Mouse (Mus musculus) embryonic stem cell, embryonic (primary cell): ENCODE results near the gene Pole2.

ENCODE experiments used
- CTCF ChIA-PET, 4 experiments: fragments of 300-600 bp in 2 of 4; fragments of 350-600 bp in 2 of 4; sonication (Branson Sonifier 250); formaldehyde crosslinking; loops; one replicate each; lab custom pipeline; 2022; ENCODE audit warnings: inconsistent platforms in 2 of 4; lab: Charles Lee
- POLR2A ChIA-PET, 4 experiments: fragments of 300-600 bp in 2 of 4; fragments of 350-600 bp in 2 of 4; sonication (Branson Sonifier 250); formaldehyde crosslinking; loops; one replicate each; lab custom pipeline; 2022; ENCODE audit warnings: antibody characterized with exemption in 4 of 4, inconsistent platforms in 1 of 4; lab: Charles Lee

Pole2 gene

GRCm38 (mm10) chr12:69216587-69216986 is 11.4 kb downstream of the Pole2 start:
- CTCF ChIA-PET, result no interaction called here
- POLR2A ChIA-PET, result interaction anchor here in 1 of 4 experiments (4.9 kb wide), 1 partner anchor 9 kb away, joined by 35 read pairs; the partner anchor contains the start of gene Pole2

DNA sequence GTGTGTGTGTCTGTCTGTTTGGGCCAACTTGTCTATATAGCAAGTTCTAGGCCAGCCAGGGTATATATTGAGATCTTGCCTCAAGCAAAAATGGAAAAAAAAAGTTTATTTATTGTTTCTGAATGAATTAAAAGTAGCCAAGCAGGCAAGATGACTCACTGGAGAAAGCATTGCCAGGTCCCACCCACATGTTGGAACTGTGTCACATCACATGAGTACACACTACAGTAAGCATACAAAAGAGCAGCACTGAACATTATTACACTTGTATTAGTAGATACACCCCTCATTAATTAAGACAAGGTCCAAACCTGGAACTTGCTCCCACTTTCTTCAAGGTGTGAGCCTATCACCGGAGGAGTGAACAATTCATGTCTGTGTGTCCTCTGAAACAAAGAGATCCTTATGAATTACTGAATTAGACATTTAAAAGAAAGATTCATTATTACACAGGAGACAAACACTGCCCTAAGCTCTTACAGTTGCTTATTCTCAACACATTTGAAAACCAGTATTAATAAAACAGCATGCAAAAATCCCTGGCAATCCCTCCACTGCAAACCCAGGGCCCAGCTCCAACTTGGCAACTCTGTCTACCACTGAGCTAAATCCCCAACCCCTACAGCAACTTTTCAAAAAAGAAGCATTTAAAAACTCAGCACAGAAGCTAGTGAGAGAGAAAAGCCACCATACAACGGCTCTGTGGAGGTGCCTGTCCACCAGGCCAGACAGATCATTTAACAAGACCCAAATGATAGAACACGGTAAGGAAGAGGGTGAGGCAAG is 12.8 kb downstream of the Pole2 start:
- ChIA-PET CTCF (interaction anchor here in 2 of 4 experiments (1.3 to 1.8 kb wide), 2 partner anchors 11 to 12 kb away, joined by 3 to 8 read pairs; partner anchors contain the start of gene Gm49384 (in 1 of the 2)), POLR2A (interaction anchor here in 2 of 4 experiments (0.6 to 4.9 kb wide), 4 partner anchors 11 to 117 kb away, joined by 3 to 35 read pairs (median 4); partner anchors contain the start of gene Pole2 (in 1 of the 2))

DNA sequence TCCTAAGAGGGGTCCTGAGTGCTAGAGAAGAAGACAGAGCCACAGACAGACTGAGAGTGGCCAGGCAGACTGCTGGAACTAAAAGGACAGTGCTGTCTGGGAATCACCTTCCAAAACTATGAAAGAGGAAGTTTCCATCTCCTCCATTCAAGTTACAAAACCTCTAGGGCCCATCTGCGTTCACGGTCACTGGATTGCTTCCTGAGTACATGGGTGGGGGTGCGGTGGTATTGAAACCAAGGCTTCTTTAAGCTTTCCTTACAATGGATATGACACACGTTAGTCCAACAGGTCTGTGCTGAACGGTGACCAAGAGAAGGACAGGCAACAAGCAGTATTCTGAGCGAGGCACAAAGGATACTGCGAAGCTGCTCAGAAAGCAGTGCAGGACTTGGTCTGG is 13.6 kb downstream of the Pole2 start:
- POLR2A ChIA-PET, result interaction anchor here in 3 of 4 experiments (0.6 to 4.9 kb wide), 5 partner anchors 11 to 515 kb away, joined by 3 to 35 read pairs (median 3); partner anchors contain the start of gene Pole2 (in 1 of the 3)
- CTCF ChIA-PET, result interaction anchor here (0.6 to 1.8 kb wide), 8 partner anchors 9 to 480 kb away, joined by 3 to 8 read pairs (median 4); partner anchors contain the start of gene Gm49384 (in 1 of the 4)

- POLR2A ChIA-PET, result interaction anchor here in 2 of 4 experiments (0.6 to 4.9 kb wide), 5 partner anchors 12 to 29 kb away, joined by 3 to 35 read pairs (median 3); partner anchors contain the start of genes Mgat2 (in 1 of the 2), Pole2 (in 1 of the 2) and Rpl36al (in 1 of the 2)
Observed at GRCm38 (mm10) chr12:69213186-69213777, 14.7 kb downstream of the Pole2 start.

GRCm38 (mm10) chr12:69211057-69211456 is 16.9 kb downstream of the Pole2 start:
- POLR2A ChIA-PET, result interaction anchor here in 3 of 4 experiments (0.6 to 2.2 kb wide), 26 partner anchors 9 to 856 kb away, joined by 3 to 15 read pairs (median 5); partner anchors contain the start of genes Rps29 (in 2 of the 3), Dnaaf2 (in 1 of the 3), Gm49383 (in 1 of the 3) and Lrr1 (in 1 of the 3)
- CTCF ChIA-PET, result interaction anchor here (0.5 to 2.4 kb wide), 8 partner anchors 14 to 930 kb away, joined by 3 to 7 read pairs (median 4); partner anchors contain the start of gene Gm49383 (in 1 of the 4)

More at GRCm38 (mm10) chr12:69213186-69213777, 14.7 kb downstream of the Pole2 start:
- CTCF ChIA-PET, result interaction anchor here (0.6 to 1.8 kb wide), 11 partner anchors 10 to 481 kb away, joined by 3 to 8 read pairs (median 3); partner anchors contain the start of gene Pole2 (in 1 of the 4)

GRCm38 (mm10) chr12:69210056-69210979 is 17.7 kb downstream of the Pole2 start:
- ChIA-PET CTCF (interaction anchor here (0.5 to 2.4 kb wide), 12 partner anchors 13 to 149 kb away, joined by 3 to 24 read pairs (median 3); partner anchors contain the start of genes Gm49383 (in 1 of the 4) and Lrr1 (in 1 of the 4)), POLR2A (interaction anchor here in 3 of 4 experiments (0.6 to 2.2 kb wide), 34 partner anchors 9 to 372 kb away, joined by 3 to 15 read pairs (median 4); partner anchors contain the start of genes Lrr1 (in 3 of the 3), Gm49383 (in 2 of the 3), Pole2 (in 2 of the 3) and Dnaaf2 (in 1 of the 3))

DNA sequence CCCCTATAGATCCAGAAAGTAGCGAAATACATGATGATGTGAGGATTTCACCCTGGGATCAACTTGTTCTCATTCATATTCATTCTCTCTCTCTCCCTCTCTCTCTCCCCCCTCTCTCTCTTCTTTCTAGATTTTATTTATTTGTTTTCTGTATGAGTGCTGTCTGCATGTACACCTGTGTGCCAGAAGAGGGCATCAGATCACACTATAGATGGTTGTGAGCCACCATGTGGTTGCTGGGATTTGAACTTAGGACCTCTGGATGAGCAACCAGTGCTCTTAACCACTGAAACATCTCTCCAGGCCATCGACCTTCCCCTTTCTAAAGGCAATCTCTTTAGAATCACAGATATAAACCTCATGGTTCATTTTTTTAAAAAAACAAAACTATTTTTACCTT is 19.5 kb downstream of the Pole2 start:
- ChIA-PET CTCF (no interaction called here), POLR2A (interaction anchor here in 1 of 4 experiments (1.2 to 1.3 kb wide), 2 partner anchors 12 to 20 kb away, joined by 4 to 6 read pairs; partner anchors contain the start of gene Gm49383)

DNA sequence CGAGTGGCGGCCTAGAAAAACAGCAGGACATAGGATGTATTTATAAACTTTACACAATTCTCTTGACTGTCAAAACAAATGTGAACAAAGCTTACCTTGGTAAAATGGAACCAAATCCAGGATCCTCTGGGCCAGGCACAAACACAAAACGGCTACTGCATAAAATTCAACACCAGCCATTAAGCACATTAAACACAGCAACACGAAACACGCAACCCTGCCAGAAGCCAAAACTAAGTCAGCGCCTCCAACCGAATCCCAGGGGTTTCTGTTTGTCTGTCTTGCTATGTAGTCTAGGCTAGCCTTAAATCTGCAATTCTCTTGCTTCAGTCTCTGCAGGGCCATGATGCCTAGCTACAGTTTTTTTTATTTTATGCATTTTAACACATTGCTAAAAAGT is 20.1 kb downstream of the Pole2 start:
- ChIA-PET POLR2A (interaction anchor here in 2 of 4 experiments (0.9 to 1.3 kb wide), 4 partner anchors 11 to 49 kb away, joined by 3 to 6 read pairs (median 4); partner anchors contain the start of genes Gm49383 (in 2 of the 2) and Rps29 (in 1 of the 2)), CTCF (interaction anchor here in 1 of 4 experiments (0.6 kb wide), 1 partner anchor 658 kb away, joined by 3 read pairs; no protein-coding TSS in a partner anchor)

DNA sequence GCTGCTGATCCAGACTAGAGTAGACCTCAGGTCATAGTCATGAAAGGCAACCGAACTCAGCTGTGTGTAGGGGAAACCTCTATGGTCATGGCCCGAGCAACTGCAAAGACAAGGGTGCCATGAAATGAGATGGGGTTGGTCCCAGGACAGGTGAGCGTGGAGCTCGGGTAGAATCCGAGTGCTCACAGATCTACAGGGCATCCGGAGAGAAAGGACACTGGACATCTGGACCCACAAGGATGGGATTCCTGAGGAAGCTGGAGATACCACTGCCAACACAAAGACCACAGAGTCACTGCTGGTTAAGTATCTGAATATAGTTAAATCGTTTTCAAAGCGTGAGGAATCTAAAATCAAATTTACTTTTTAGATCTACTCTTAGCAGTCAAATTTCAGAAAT is 20.6 kb downstream of the Pole2 start:
- CTCF ChIA-PET, result interaction anchor here in 1 of 4 experiments (0.6 kb wide), 1 partner anchor 659 kb away, joined by 3 read pairs; no protein-coding TSS in a partner anchor
- POLR2A ChIA-PET, result interaction anchor here in 2 of 4 experiments (0.9 to 1.3 kb wide), 5 partner anchors 10 to 48 kb away, joined by 3 to 6 read pairs (median 3); partner anchors contain the start of genes Gm49383 (in 2 of the 2), Mgat2 (in 1 of the 2) and Rps29 (in 1 of the 2)

- CTCF ChIA-PET, result interaction anchor here in 2 of 4 experiments (0.6 to 0.7 kb wide), 3 partner anchors 10 to 73 kb away, joined by 3 read pairs; no protein-coding TSS in a partner anchor
- POLR2A ChIA-PET, result interaction anchor here in 2 of 4 experiments (0.6 to 1.0 kb wide), 5 partner anchors 9 to 212 kb away, joined by 3 to 5 read pairs (median 4); partner anchors contain the start of gene Rps29 (in 1 of the 2)
Observed at GRCm38 (mm10) chr12:69204052-69204833, 23.8 kb downstream of the Pole2 start, which contains the start of gene Gm49384. TSS of gene Gm49384 (minus strand) at chr12:69204267.

GRCm38 (mm10) chr12:69198985-69199384 is 29.0 kb downstream of the Pole2 start:
- ChIA-PET CTCF (interaction anchor here in 1 of 4 experiments (0.6 kb wide), 1 partner anchor 173 kb away, joined by 3 read pairs; the partner anchor contains the start of gene Arf6), POLR2A (interaction anchor here in 2 of 4 experiments (1.2 to 4.8 kb wide), 7 partner anchors 11 to 41 kb away, joined by 3 to 32 read pairs (median 15); partner anchors contain the start of genes Mgat2 (in 2 of the 2), Lrr1 (in 1 of the 2), Pole2 (in 1 of the 2) and Rpl36al (in 1 of the 2))

DNA sequence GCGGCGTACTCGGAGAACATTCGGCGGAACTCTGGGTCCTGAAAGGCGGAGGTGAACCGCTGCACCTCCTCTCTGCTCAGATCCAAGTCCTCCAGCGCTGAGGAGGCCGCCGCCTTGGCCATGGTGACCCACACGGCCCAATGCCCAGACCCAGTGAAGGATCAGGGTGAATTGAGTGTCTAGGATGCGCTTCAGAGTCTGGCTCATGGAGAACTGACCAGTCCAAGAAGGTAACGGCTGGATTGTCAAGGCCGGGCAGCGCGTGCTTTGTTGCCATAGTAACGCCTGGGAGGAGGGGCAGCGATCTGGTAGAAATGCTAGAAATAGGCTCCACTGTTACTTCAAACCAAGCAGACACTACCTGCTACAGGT is 29.8 kb downstream of the Pole2 start, which contains the start of gene Dnaaf2:
TSS of gene Dnaaf2 (minus strand) at position 266 of the 372 bp plus-strand sequence.
- ChIA-PET CTCF (interaction anchor here in 1 of 4 experiments (1.5 kb wide), 1 partner anchor 14 kb away, joined by 6 read pairs; the partner anchor contains the start of genes Mgat2 and Rpl36al), POLR2A (interaction anchor here in 3 of 4 experiments (1.2 to 4.8 kb wide), 12 partner anchors 9 to 101 kb away, joined by 3 to 32 read pairs (median 6); partner anchors contain the start of genes Mgat2 (in 2 of the 3), Rps29 (in 2 of the 3), Lrr1 (in 1 of the 3) and Rpl36al (in 1 of the 3))

DNA sequence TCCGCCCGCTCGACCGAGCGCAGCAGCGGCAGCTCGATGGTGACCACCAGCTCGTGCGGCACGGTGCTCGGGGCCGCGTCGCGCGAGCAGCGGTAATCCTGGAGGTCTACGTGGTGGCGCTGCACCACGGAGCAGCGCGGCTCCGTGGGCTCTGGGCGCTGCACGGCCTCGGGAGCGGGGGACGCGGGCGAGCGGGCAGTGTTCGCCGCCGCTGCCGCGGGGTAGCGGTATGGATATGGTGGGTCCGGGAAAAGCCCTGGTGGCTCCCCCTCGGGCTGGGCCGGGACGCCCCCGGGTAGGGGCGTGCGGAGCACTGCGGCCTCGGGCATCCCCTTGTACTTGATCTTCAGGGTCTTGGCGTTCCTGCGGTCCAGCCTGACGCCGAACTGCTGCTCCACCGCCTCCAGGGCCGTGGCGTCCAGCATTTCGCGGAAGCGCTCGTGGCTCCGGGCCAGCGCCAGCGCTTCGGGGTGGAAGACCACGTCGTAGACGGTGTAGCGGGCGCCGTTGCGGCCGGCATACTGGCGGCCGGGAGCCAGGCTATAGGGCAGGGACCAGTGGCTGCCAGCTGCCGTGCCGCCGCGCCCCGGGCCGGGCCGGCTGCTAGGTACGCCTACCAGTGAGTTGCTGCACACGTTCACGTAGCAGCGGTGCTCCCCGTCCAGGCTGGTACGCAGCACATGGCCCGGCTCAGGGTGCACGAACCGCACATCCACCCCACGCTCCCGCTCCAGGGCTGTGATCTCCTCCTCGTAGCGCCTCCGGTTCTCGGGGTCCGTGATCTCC is 30.4 kb downstream of the Pole2 start:
- POLR2A ChIA-PET, result interaction anchor here in 3 of 4 experiments (0.6 to 4.8 kb wide), 34 partner anchors 9 to 532 kb away, joined by 3 to 32 read pairs (median 4); partner anchors contain the start of genes Mgat2 (in 3 of the 3), Rps29 (in 3 of the 3), Lrr1 (in 2 of the 3) and Rpl36al (in 2 of the 3)
- CTCF ChIA-PET, result interaction anchor here in 1 of 4 experiments (0.6 to 1.5 kb wide), 6 partner anchors 12 to 90 kb away, joined by 3 to 6 read pairs (median 3); partner anchors contain the start of genes Mgat2 and Rpl36al
